Mouse (Mus musculus) spleen, adult 2 months (tissue): ENCODE data around the gene Dhdh. TPM values are rescaled to one million over a fixed set of nuclear protein-coding genes. Genes with fewer than 3 reads are reported as not detected.
"Not testable (repeated sequence)": the region's sequence is repeated elsewhere in the genome, so short reads cannot be mapped to it uniquely, and the experiment has no call there.

Source experiments
- DNase-seq, 2 experiments: peaks; one replicate each; pipeline versions ENCODE4 v3.0.0 to v3.0.0-alpha.2; 2012 to 2021; ENCODE audit warnings: low spot score in 2 of 2, low read depth in 1 of 2
- H3K27ac ChIP-seq: fragments of 200-500 bp; 2 replicates; pipeline ENCODE4 v1.5.1; 2012; ENCODE audit warnings: low read length, inconsistent platforms; ENCODE audit not compliant: insufficient read depth
- H3K27me3 ChIP-seq: fragments of 200-500 bp; 2 replicates; pipeline ENCODE4 v1.6.1; 2012; ENCODE audit warnings: mild to moderate bottlenecking, moderate library complexity, low read length, inconsistent platforms; ENCODE audit not compliant: control insufficient read depth, insufficient read depth
- H3K36me3 ChIP-seq: fragments of 200-500 bp; 2 replicates; pipeline ENCODE4 v1.6.1; 2012; ENCODE audit warnings: mild to moderate bottlenecking, low read length, inconsistent platforms; ENCODE audit not compliant: control insufficient read depth, insufficient read depth
- H3K4me1 ChIP-seq: fragments of 200-500 bp; 2 replicates; pipeline ENCODE4 v1.6.1; 2011; ENCODE audit warnings: inconsistent platforms; ENCODE audit not compliant: control insufficient read depth, insufficient read depth, insufficient read length
- H3K4me3 ChIP-seq: fragments of 200-500 bp; 2 replicates; pipeline ENCODE4 v1.5.1; 2011; ENCODE audit warnings: mild to moderate bottlenecking, inconsistent platforms; ENCODE audit not compliant: insufficient read depth, insufficient read length; ENCODE audit errors: extremely low read depth
- CTCF ChIP-seq: fragments of 200-500 bp; IDR thresholded peaks from 2 replicates; pipeline ENCODE4 v1.5.1; 2011; ENCODE audit warnings: mild to moderate bottlenecking, inconsistent platforms; ENCODE audit not compliant: insufficient read depth, insufficient read length, insufficient replicate concordance; ENCODE audit errors: extremely low read depth
- POLR2A ChIP-seq: fragments of 200-500 bp; IDR thresholded peaks from 2 replicates; pipeline ENCODE4 v1.6.1; 2011; ENCODE audit warnings: low read depth, low read length, inconsistent platforms
- WGBS: fragments of 180-500 bp; shearing (Covaris S2); methylation state at CpG from one replicate; pipeline ENCODE4 v1.1.7; 2018; 5-methylcytosine and 5-hydroxymethylcytosine counted together
- polyA plus RNA-seq: library from polyadenylated mRNA; depleted of rRNA; stranded (reverse); fragments of >200 nt; gene quantifications from 2 replicates; pipeline ENCODE4 v1.2.3, GENCODE M21; 2012

The Dhdh gene
- polyA plus RNA-seq, 1 experiment, result 1.6 TPM

- Histone ChIP-seq H3K27me3 (no peaks in the 10 kb centered on the region), H3K36me3 (peaks cover 7% of the 10 kb centered on the region), H3K27ac (0 out of 2 replicates have a peak overlapping the region, but pooled peaks have one; percentile 89), H3K4me3 (0 out of 2 replicates have a peak overlapping the region, but pooled peaks have one; percentile 2), H3K4me1 (peaks cover 6% of the 10 kb centered on the region; the same call in 1 of the 2 replicates)
- DNase-seq, result no peak
- TF ChIP-seq CTCF, result no peak
- no peak for TF ChIP-seq POLR2A
- WGBS, result 63% methylated on average over 16 of the region's 16 CpGs
Observed at GRCm38 (mm10) chr7:45522194-45522752, 33.7 kb upstream of the Dhdh start.

- TF ChIP-seq CTCF (no peak), POLR2A (peak; percentile 14)
- peaks cover 6% of the 10 kb centered on the region; the same call in 1 of the 2 replicates for H3K4me1 ChIP-seq
- peak; percentile 91 to 93 for DNase-seq
- under 1% methylated on average over 28 of the region's 28 CpGs for WGBS
- H3K27ac ChIP-seq, result peak overlapping the region; percentile 89
- peaks cover 7% of the 10 kb centered on the region for H3K36me3 ChIP-seq
- H3K4me3 ChIP-seq, result peak overlapping the region; percentile 66
- H3K27me3 ChIP-seq, result no peaks in the 10 kb centered on the region
Observed at GRCm38 (mm10) chr7:45521728-45522184, 33.2 kb upstream of the Dhdh start.

GRCm38 (mm10) chr7:45520605-45521004, 32.0 kb upstream of the Dhdh start:
- peaks cover 7% of the 10 kb centered on the region for H3K36me3 ChIP-seq
- WGBS, result 93% methylated on average over 7 of the region's 7 CpGs
- H3K4me3 ChIP-seq, result no peak overlapping the region
- H3K27me3 ChIP-seq, result no peaks in the 10 kb centered on the region
- no peak overlapping the region for H3K27ac ChIP-seq
- H3K4me1 ChIP-seq, result peaks cover 6% of the 10 kb centered on the region; the same call in 1 of the 2 replicates
- no peak for DNase-seq
- no peak for TF ChIP-seq POLR2A
- no peak for TF ChIP-seq CTCF

GRCm38 (mm10) chr7:45519345-45520120, 30.9 kb upstream of the Dhdh start:
- no peaks in the 10 kb centered on the region for H3K27me3 ChIP-seq
- H3K4me1 ChIP-seq, result no peaks in the 10 kb centered on the region
- TF ChIP-seq CTCF (no peak), POLR2A (no peak)
- no peak for DNase-seq
- 78% methylated on average over 8 of the region's 8 CpGs for WGBS
- peaks cover 7% of the 10 kb centered on the region for H3K36me3 ChIP-seq
- no peak overlapping the region for H3K4me3 ChIP-seq
- H3K27ac ChIP-seq, result no peak overlapping the region

- Histone ChIP-seq H3K4me1 (no peaks in the 10 kb centered on the region), H3K27me3 (no peaks in the 10 kb centered on the region), H3K27ac (no peak overlapping the region), H3K4me3 (no peak overlapping the region), H3K36me3 (peaks cover 4% of the 10 kb centered on the region)
- no peak for DNase-seq
- TF ChIP-seq CTCF, result no peak
- no peak for TF ChIP-seq POLR2A
- WGBS, result 93% methylated on average over 16 of the region's 16 CpGs
Observed at GRCm38 (mm10) chr7:45518618-45519017, 30.0 kb upstream of the Dhdh start.

GRCm38 (mm10) chr7:45516846-45517245, 28.2 kb upstream of the Dhdh start:
- 65% methylated on average over 5 of the region's 5 CpGs for WGBS
- H3K36me3 ChIP-seq, H3K27ac ChIP-seq, H3K4me3 ChIP-seq, H3K27me3 ChIP-seq, H3K4me1 ChIP-seq, DNase-seq: not testable (repeated sequence)

- Histone ChIP-seq H3K27me3 (no peaks in the 10 kb centered on the region), H3K4me1 (no peaks in the 10 kb centered on the region), H3K36me3 (no peaks in the 10 kb centered on the region), H3K4me3 (no peak overlapping the region), H3K27ac (no peak overlapping the region)
- TF ChIP-seq CTCF (no peak), POLR2A (no peak)
- DNase-seq, result no peak
- WGBS, result 60% methylated on average over 16 of the region's 16 CpGs
Observed at GRCm38 (mm10) chr7:45515436-45515835, 26.8 kb upstream of the Dhdh start.
